Mouse (Mus musculus) left cerebral cortex, postnatal 4 days (tissue): ENCODE measurements around the gene Igf2bp3. TPM values are rescaled to one million over a fixed set of nuclear protein-coding genes. Genes with fewer than 3 reads are reported as not detected.
"Not testable (repeated sequence)": the region's sequence is repeated elsewhere in the genome, so short reads cannot be mapped to it uniquely, and the experiment has no call there.

Experiments
- DNase-seq: peaks from one replicate; pipeline ENCODE4 v3.0.0-alpha.2; 2022
- intact Hi-C: fragments of 180-260 bp; cut with DNase I; formaldehyde crosslinking; loops from one replicate; pipeline ENCODE4 v1.15.1; 2025
- total RNA-seq, 2 experiments: library from RNA; stranded (reverse); gene quantifications; 2 replicates each; pipeline ENCODE4 v1.2.3; 2021

Gene Igf2bp3
- 1 to 10 TPM; 5.0 to 6.5 TPM for total RNA-seq

- peak; percentile 94 for DNase-seq
- intact Hi-C loops, result loop anchor here (5.0 kb wide), 1 partner anchor 158 kb away; no protein-coding TSS in a partner anchor
Measured at GRCm38 (mm10) chr6:49214928-49215747, at the start of gene Igf2bp3. Gene Igf2bp3 (minus strand): TSS chr6:49214957.

- DNase-seq, intact Hi-C loops: not testable (repeated sequence)
Measured at GRCm38 (mm10) chr6:49264446-49264845, 49.7 kb upstream of the Igf2bp3 start.

- intact Hi-C loops, result no loop called here
- DNase-seq, result peak; percentile 97
Measured at GRCm38 (mm10) chr6:49263847-49264243, 49.1 kb upstream of the Igf2bp3 start, which contains the start of gene Tra2a. Gene Tra2a (minus strand): TSS chr6:49264033.

GRCm38 (mm10) chr6:49263081-49263846 is 48.5 kb upstream of the Igf2bp3 start:
- DNase-seq, result peak; percentile 50
- intact Hi-C loops, result no loop called here

GRCm38 (mm10) chr6:49262421-49262820 is 47.7 kb upstream of the Igf2bp3 start:
- DNase-seq, result no peak
- intact Hi-C loops, result no loop called here

- DNase-seq, result no peak
- intact Hi-C loops, result no loop called here
Measured at GRCm38 (mm10) chr6:49259711-49260110, 45.0 kb upstream of the Igf2bp3 start.

GRCm38 (mm10) chr6:49257880-49258279 is 43.1 kb upstream of the Igf2bp3 start:
- intact Hi-C loops, result no loop called here
- no peak for DNase-seq

GRCm38 (mm10) chr6:49252207-49252606 is 37.5 kb upstream of the Igf2bp3 start:
- no peak for DNase-seq
- intact Hi-C loops, result no loop called here

- intact Hi-C loops, result no loop called here
- DNase-seq, result no peak
Measured at GRCm38 (mm10) chr6:49251199-49251598, 36.4 kb upstream of the Igf2bp3 start.

GRCm38 (mm10) chr6:49247246-49247645 is 32.5 kb upstream of the Igf2bp3 start:
- intact Hi-C loops, result no loop called here

GRCm38 (mm10) chr6:49242331-49242730 is 27.6 kb upstream of the Igf2bp3 start:
- intact Hi-C loops, result no loop called here

More at GRCm38 (mm10) chr6:49247246-49247645, 32.5 kb upstream of the Igf2bp3 start:
- no peak for DNase-seq

GRCm38 (mm10) chr6:49241562-49241961 is 26.8 kb upstream of the Igf2bp3 start:
- DNase-seq, result no peak
- intact Hi-C loops, result no loop called here

More at GRCm38 (mm10) chr6:49242331-49242730, 27.6 kb upstream of the Igf2bp3 start:
- DNase-seq, result no peak

- intact Hi-C loops, result no loop called here
- DNase-seq, result peak; percentile 99
Measured at GRCm38 (mm10) chr6:49236331-49236730, 21.6 kb upstream of the Igf2bp3 start.

- no peak for DNase-seq
- intact Hi-C loops, result no loop called here
Measured at GRCm38 (mm10) chr6:49233356-49233755, 18.6 kb upstream of the Igf2bp3 start.

GRCm38 (mm10) chr6:49228126-49228679 is 13.4 kb upstream of the Igf2bp3 start:
- intact Hi-C loops, result no loop called here
- peak; percentile 54 for DNase-seq

GRCm38 (mm10) chr6:49227184-49227735 is 12.5 kb upstream of the Igf2bp3 start:
- DNase-seq, result peak; percentile 36
- intact Hi-C loops, result no loop called here

GRCm38 (mm10) chr6:49225728-49226123 is 11.0 kb upstream of the Igf2bp3 start:
- no peak for DNase-seq
- intact Hi-C loops, result no loop called here

- intact Hi-C loops, result no loop called here
- DNase-seq, result no peak
Measured at GRCm38 (mm10) chr6:49224923-49225727, 10.4 kb upstream of the Igf2bp3 start.

- DNase-seq, result no peak
- intact Hi-C loops, result no loop called here
Measured at GRCm38 (mm10) chr6:49221906-49222305, 7.1 kb upstream of the Igf2bp3 start.
